Mouse (Mus musculus) MEL-GATA-1-ER (cell line): ENCODE data around the gene Fras1.

Experiments used
- DNase-seq: peaks from one replicate; pipeline ENCODE4 v3.0.0-alpha.2; 2012; ENCODE audit warnings: low read depth; ENCODE audit errors: extremely low read depth

Gene Fras1

GRCm38 (mm10) chr5:96373567-96373985 lies at the start of gene Fras1:
Fras1 (plus strand) TSS chr5:96373955.
- DNase-seq, result no peak

- no peak for DNase-seq
These were observed 42.6 kb upstream of the Fras1 start for GRCm38 (mm10) chr5:96331048-96331737.

- no peak for DNase-seq
These were observed 42.1 kb upstream of the Fras1 start for GRCm38 (mm10) chr5:96331738-96332070.

- DNase-seq, result peak; percentile 10
These were observed 39.8 kb upstream of the Fras1 start for GRCm38 (mm10) chr5:96333963-96334362.

- DNase-seq, result no peak
These were observed 33.2 kb upstream of the Fras1 start for GRCm38 (mm10) chr5:96340564-96340963.

GRCm38 (mm10) chr5:96344983-96345382 lies 28.8 kb upstream of the Fras1 start:
- no peak for DNase-seq

- no peak for DNase-seq
These were observed 21.8 kb upstream of the Fras1 start for GRCm38 (mm10) chr5:96351963-96352362.

GRCm38 (mm10) chr5:96363950-96364349 lies 9.8 kb upstream of the Fras1 start:
- no peak for DNase-seq

GRCm38 (mm10) chr5:96365590-96365989 lies 8.2 kb upstream of the Fras1 start:
- peak; percentile 56 for DNase-seq

GRCm38 (mm10) chr5:96367260-96367659 lies 6.5 kb upstream of the Fras1 start:
- no peak for DNase-seq

GRCm38 (mm10) chr5:96373106-96373505 lies 649 bp upstream of the Fras1 start:
- DNase-seq, result no peak

GRCm38 (mm10) chr5:96373986-96374901 lies 489 bp downstream of the Fras1 start:
- DNase-seq, result no peak

GRCm38 (mm10) chr5:96375391-96375831 lies 1.7 kb downstream of the Fras1 start:
- DNase-seq, result no peak

- DNase-seq, result no peak
These were observed 2.5 kb downstream of the Fras1 start for GRCm38 (mm10) chr5:96376216-96376615.

GRCm38 (mm10) chr5:96386138-96386933 lies 12.6 kb downstream of the Fras1 start:
- no peak for DNase-seq

- DNase-seq, result no peak
These were observed 14.6 kb downstream of the Fras1 start for GRCm38 (mm10) chr5:96388306-96388705.

GRCm38 (mm10) chr5:96389963-96390623 lies 16.3 kb downstream of the Fras1 start:
- no peak for DNase-seq

GRCm38 (mm10) chr5:96391086-96391485 lies 17.3 kb downstream of the Fras1 start:
- no peak for DNase-seq

GRCm38 (mm10) chr5:96394947-96395346 lies 21.2 kb downstream of the Fras1 start:
- DNase-seq, result no peak

- DNase-seq, result no peak
These were observed 22.3 kb downstream of the Fras1 start for GRCm38 (mm10) chr5:96395786-96396650.
